Mouse (Mus musculus): ENCODE data around the gene Mycbp2. TPM values are rescaled to one million over a fixed set of nuclear protein-coding genes. Genes with fewer than 3 reads are reported as not detected.
A peak's percentile ranks its signal among the peaks of the same experiment; 100 is the strongest.

Gene Mycbp2
- polyA plus RNA-seq, 1 experiment from 2014 or later = 11.2 TPM

DNA sequence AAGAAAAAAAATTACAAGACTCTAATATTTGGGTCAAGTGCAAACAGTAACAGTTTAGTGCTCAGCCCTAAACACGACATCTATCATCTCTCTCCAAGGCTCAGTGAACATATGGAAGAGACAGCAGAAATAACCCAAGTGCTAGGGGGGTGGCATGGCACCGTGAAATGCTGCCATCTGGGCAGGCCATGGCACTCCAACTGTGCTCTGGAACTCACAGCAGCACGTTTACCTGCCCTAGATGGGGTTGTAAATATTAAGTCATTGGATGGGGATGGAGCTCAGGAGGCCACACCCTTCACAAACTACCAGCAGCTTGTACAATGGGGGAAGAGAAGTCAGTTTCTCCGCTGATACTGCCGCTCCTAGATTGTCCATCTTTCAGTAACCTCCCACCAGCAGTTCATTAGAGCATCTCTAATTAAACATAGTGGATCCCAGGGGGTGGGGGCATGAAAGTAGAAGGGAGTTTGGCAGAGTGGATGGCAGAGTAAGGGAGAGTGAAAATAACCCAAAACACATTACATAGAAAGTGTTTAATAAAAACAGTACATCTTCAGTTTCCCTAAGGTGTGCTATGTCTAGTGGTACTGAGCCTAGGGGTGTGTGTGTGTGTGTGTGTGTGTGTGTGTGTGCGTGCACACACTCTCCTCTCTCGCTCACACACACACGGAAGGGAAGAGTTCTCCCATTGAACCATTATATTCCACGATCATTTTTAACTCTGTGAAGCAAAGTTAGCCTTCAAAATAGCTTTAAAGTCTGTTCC lies 267.2 kb downstream of the Mycbp2 start:
- Histone ChIP-seq H3K27ac (no peak overlapping the region), H3K27me3 (replicated peaks) (no peaks in the 10 kb centered on the region)

DNA sequence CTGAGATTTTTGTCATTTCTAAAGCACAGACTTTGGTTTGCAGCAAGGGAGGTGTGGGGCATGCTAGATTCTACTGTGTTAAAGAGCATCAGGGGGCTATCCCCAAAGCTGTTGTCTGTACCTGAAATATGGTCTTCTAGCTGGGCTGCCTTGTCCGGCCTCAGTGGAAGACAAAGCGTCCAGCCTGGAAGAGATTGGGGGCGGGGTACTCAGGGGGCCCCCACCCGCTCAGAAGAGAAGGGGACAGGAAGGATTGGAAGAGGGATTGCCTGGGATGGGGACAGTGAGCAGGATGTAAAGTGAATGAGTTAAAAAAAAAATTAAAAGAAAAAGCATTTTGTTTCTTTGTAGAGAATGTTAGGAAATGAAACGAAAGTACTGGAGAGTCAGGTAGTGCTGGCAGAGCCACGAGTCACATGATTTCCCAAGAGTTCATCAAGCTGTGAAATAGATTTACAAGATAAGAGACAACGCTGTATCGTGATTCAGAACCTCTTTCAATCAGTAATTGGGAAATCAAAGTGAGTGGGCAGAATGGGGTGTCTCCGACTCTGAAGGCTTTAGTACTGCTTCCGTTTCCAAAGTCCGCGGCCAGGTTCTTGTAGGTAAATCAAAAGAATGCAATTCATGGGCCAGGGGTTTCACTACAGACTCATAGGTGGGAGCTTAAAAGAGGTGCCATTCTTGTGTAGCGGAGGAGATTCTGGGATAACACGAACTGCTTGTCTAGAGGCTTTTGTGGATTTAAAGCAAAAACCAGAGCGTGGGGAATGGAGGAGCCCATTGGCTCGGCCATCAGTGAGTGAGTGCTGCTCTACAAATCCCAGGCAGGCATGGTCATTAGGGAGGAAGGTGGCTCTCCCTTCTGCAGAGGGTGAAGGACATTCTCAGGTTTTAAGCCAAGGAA lies 268.4 kb downstream of the Mycbp2 start:
- H3K4me2 ChIP-seq = no peak overlapping the region
- H3K27me3 ChIP-seq (replicated peaks) = no peaks in the 10 kb centered on the region
- H3K9me3 ChIP-seq (replicated peaks) = no peaks in the 10 kb centered on the region
- no peak overlapping the region for H3K27ac ChIP-seq
- no peak overlapping the region for H3K9ac ChIP-seq
- WGBS (ENCODE audit: insufficient replicate concordance) = 80% methylated on average over 16 of the region's 16 CpGs
- no peak overlapping the region for H3K4me3 ChIP-seq
- peaks cover 82% of the 10 kb centered on the region for H3K36me3 ChIP-seq
- no peak for ATAC-seq
- H3K4me1 ChIP-seq = peaks cover 13% of the 10 kb centered on the region

More for the DNA sequence above, 267.2 kb downstream of the Mycbp2 start:
- ATAC-seq = no peak
- H3K9ac ChIP-seq = no peak overlapping the region
- WGBS (ENCODE audit: insufficient replicate concordance) = 79% methylated on average over 9 of the region's 9 CpGs
- peaks cover 76% of the 10 kb centered on the region for H3K36me3 ChIP-seq
- H3K4me1 ChIP-seq = peaks cover 13% of the 10 kb centered on the region
- H3K4me2 ChIP-seq = no peak overlapping the region
- H3K4me3 ChIP-seq = no peak overlapping the region
- H3K9me3 ChIP-seq (replicated peaks) = no peaks in the 10 kb centered on the region

DNA sequence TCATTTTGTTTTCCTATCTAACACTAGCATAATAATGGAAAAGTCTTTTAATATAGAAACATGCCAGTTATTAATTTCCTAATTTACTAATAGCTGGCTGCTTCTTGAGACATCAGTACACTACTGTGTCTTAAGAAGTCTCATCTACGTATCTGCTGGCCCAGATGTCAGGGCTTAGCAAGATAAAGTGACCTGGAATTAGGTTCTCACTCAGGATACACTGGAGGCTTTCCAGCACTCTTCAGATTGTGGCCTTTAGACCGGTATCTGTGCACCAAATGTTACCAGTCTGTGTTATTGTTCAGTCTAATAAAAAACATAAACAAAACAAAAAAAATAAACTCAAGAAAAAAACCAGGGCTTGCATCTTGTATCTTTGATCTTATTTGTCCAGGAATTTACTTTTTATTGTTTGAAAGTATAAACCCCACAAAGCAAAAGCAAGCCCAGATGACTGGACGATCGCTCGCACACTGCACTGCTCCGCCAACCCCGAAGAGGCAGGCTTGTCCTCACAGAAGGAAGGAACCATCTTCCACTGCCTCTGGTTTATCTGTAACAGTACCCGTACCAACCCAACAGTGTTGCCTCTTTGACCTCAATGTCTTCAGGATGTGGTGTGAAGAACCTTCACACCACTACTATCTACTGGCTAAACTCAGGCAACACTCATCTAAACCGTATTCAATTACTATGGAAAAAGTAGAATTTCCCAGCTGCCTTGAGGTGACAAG lies 269.2 kb downstream of the Mycbp2 start:
- H3K27ac ChIP-seq = no peak overlapping the region
- no peak overlapping the region for H3K9ac ChIP-seq
- peaks cover 82% of the 10 kb centered on the region for H3K36me3 ChIP-seq
- WGBS (ENCODE audit: insufficient replicate concordance) = 82% methylated on average over 9 of the region's 9 CpGs
- H3K4me3 ChIP-seq = no peak overlapping the region
- no peaks in the 10 kb centered on the region for H3K27me3 ChIP-seq (replicated peaks)
- peaks cover 13% of the 10 kb centered on the region for H3K4me1 ChIP-seq
- no peaks in the 10 kb centered on the region for H3K9me3 ChIP-seq (replicated peaks)
- no peak overlapping the region for H3K4me2 ChIP-seq
- peak; percentile 69 for ATAC-seq

DNA sequence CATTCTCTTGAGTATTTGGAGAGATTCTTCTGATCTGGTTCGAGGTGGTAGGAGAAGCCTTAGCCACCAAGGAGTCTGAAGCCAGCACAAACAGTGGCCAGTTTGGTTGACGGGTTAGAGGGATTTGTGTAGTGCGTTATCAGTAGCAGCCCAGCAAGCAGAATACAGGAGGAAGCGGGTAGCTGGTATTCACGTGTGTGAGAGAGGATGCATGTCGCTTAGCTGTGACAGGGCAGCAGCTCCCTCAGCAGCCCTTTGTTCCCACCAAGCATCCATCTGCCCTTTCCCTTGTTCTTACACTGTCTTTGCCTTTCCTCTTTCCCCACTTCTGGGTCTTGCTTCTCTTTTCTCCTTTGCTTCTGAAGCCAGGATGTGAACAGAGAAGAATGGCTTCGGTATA lies 271.4 kb downstream of the Mycbp2 start:
- no peak for ATAC-seq
- Histone ChIP-seq H3K27ac (no peak overlapping the region), H3K27me3 (replicated peaks) (no peaks in the 10 kb centered on the region), H3K9me3 (replicated peaks) (no peaks in the 10 kb centered on the region), H3K4me1 (peaks cover 24% of the 10 kb centered on the region), H3K4me2 (no peak overlapping the region), H3K36me3 (peaks cover 82% of the 10 kb centered on the region), H3K9ac (no peak overlapping the region), H3K4me3 (no peak overlapping the region)
- 47% methylated on average over 7 of the region's 7 CpGs for WGBS (ENCODE audit: insufficient replicate concordance)

DNA sequence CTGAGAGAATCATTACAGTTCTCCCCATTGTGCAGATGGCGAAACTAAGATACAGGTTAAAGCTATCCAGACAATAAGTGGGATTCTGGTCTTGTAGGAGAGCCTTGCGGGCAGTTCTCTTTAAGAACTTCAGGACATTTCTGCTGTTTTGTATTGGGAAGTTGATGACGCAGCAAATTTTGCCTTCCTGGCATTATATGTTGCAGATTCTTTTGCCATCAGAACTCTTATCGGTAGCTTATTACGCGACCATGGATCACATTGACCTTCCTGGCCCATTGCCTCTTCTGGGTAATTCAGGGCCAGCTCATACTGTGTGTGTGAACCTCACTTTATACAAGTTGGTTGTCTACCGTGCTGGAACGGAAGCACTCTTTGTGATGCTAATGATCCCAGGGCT lies 272.8 kb downstream of the Mycbp2 start:
- H3K4me3 ChIP-seq = no peak overlapping the region
- H3K27ac ChIP-seq = no peak overlapping the region
- no peaks in the 10 kb centered on the region for H3K27me3 ChIP-seq (replicated peaks)
- no peak overlapping the region for H3K4me2 ChIP-seq
- peaks cover 33% of the 10 kb centered on the region for H3K4me1 ChIP-seq
- H3K9me3 ChIP-seq (replicated peaks) = no peaks in the 10 kb centered on the region
- WGBS (ENCODE audit: insufficient replicate concordance) = 90% methylated on average over 8 of the region's 8 CpGs
- no peak for ATAC-seq
- H3K9ac ChIP-seq = no peak overlapping the region
- peaks cover 71% of the 10 kb centered on the region for H3K36me3 ChIP-seq

DNA sequence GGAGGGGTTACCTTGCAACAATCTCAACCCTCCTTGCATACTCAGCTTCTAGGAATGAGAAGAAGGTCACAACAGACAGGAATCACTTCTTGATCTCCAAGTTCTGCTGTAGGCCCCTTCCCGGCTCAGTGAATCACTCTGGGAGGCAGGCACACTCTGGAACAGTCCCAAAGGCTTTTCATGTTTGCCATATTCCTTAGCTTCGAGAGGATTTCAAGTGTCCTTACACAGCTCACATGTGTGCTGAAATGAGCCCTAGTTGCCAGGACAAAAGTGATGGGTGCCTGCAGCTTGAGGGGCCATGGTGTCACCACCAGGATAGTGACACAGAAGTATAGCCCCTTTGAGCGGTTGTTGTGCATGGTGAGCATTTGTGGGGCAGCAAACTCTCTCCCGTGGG lies 273.9 kb downstream of the Mycbp2 start:
- H3K4me1 ChIP-seq = peaks cover 33% of the 10 kb centered on the region
- no peaks in the 10 kb centered on the region for H3K27me3 ChIP-seq (replicated peaks)
- H3K9ac ChIP-seq = no peak overlapping the region
- 83% methylated on average over 4 of the region's 4 CpGs for WGBS (ENCODE audit: insufficient replicate concordance)
- no peak overlapping the region for H3K4me2 ChIP-seq
- no peaks in the 10 kb centered on the region for H3K9me3 ChIP-seq (replicated peaks)
- no peak for ATAC-seq
- peaks cover 60% of the 10 kb centered on the region for H3K36me3 ChIP-seq
- H3K27ac ChIP-seq = no peak overlapping the region
- H3K4me3 ChIP-seq = no peak overlapping the region

DNA sequence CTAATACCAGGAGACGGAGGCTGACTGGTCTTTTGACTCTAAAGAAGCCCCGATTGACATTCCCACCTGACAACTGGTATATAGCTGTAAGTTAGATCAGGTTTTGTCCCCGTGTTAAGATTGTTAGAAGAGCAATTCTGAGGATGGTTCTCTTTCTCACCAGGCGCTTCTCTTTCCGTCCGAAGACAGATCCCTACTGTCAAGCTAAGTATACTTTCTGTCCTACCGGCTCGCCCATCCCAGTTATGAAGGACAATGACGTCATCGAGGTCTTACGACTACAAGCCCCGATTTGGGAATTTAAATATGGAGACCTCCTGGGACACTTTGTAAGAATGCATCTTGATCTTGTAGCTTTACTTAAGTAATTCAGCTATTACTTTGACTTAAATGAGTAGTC lies 275.1 kb downstream of the Mycbp2 start:
- H3K4me1 ChIP-seq = peaks cover 28% of the 10 kb centered on the region
- H3K4me2 ChIP-seq = peak overlapping the region; percentile 94
- H3K4me3 ChIP-seq = peak overlapping the region; percentile 75
- no peaks in the 10 kb centered on the region for H3K27me3 ChIP-seq (replicated peaks)
- ATAC-seq = no peak
- peaks cover 48% of the 10 kb centered on the region for H3K36me3 ChIP-seq
- H3K9me3 ChIP-seq (replicated peaks) = no peaks in the 10 kb centered on the region
- H3K27ac ChIP-seq = no peak overlapping the region
- 87% methylated on average over 12 of the region's 12 CpGs for WGBS (ENCODE audit: insufficient replicate concordance)
- peak overlapping the region; percentile 82; the same call in 1 of the 2 replicates for H3K9ac ChIP-seq

DNA sequence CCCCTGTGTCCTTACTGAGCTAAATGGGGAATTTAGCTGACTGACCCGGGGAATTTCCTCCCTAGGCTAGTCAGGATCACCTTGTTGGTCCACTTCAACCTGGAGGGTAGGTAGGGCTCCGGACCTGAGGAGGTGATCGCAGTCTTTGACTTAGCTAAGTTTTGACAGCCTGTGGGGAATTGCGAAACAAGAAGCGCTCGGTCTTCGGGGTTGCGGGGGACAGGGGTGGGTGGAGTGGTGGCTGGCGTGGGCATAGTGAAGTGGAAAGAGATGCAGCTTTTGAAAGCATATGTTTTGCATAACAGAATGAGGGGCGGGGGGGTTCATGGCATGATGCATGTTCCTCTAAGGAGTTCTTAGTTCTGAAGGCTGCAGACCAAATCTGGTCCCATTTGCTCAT lies 275.8 kb downstream of the Mycbp2 start:
- ATAC-seq = no peak
- Histone ChIP-seq H3K4me3 (peak overlapping the region; percentile 75), H3K9ac (peak overlapping the region; percentile 82), H3K27me3 (replicated peaks) (no peaks in the 10 kb centered on the region), H3K36me3 (peaks cover 41% of the 10 kb centered on the region), H3K27ac (peak overlapping the region; percentile 97), H3K4me2 (peak overlapping the region; percentile 94), H3K4me1 (peaks cover 28% of the 10 kb centered on the region), H3K9me3 (replicated peaks) (no peaks in the 10 kb centered on the region)
- WGBS (ENCODE audit: insufficient replicate concordance) = 2% methylated on average over 10 of the region's 10 CpGs

DNA sequence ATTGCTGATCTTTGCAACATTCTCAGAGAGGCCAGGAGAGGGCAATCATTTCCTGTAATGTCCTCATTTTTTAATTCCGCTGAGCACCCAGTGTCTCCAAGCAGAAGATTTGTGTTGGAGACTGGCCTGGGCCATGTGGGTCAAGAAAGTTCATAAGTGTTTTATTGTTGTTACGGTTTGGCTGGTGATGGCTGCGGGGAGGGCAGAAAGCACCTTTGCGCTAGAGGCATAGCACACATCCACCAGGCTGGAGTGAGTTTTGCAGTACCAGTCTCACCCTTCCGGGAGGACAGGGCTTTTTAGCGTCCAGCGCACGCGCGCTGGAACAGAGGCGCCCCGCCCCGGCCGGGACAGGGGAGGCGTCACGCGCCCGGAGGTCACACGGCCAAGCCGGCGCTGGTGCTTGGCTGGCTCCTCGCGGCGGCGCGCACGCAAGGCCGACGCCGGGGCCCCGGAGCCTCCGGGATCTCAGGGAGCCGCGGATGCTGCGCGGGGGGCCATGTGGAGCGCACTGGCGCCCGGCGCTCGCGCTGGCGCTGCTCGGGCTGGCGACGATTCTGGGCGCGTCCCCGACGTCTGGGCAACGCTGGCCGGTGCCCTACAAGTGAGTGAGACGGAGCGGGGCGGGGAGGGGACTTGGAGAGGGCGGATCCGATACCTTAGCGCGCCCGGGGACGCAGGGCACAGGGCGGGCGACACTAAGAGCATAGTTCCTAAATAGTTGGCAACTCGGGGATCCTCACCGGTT lies 276.6 kb downstream of the Mycbp2 start, which contains the start of gene Cln5:
Gene Cln5 (plus strand): TSS at position 353 of the 748 bp plus-strand sequence.
- Histone ChIP-seq H3K27ac (peak within 1 kb of the TSS; percentile 97), H3K4me3 (peak within 1 kb of the TSS; percentile 75), H3K36me3 (peaks cover 33% of the 10 kb centered on the region), H3K4me2 (peak within 1 kb of the TSS; percentile 94), H3K4me1 (peaks cover 27% of the 10 kb centered on the region), H3K9ac (peak within 1 kb of the TSS; percentile 82), H3K27me3 (replicated peaks) (no peaks in the 10 kb centered on the region), H3K9me3 (replicated peaks) (no peaks in the 10 kb centered on the region)
- under 1% methylated on average over 65 of the region's 65 CpGs for WGBS (ENCODE audit: insufficient replicate concordance)
- peak; percentile 97 for ATAC-seq

DNA sequence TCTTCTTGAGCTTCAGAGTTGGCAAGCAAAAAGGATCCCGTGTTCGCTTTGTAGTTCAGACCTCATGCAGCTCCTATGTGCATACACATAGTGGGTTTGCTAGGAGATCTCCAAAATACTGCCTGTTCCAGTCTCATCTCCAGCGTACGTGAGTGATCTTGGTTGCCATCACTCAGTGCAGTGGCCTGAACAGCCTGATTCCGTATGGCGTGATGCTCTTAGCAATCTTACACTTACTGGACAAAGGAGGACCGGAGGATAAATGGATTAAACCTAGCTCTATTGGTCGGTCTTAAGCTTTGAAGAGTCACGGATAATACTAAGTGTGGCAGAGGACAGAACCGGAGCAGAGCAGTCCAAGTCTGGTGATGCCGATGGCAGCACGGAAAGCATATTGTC lies 277.1 kb downstream of the Mycbp2 start:
- Histone ChIP-seq H3K27ac (peak overlapping the region; percentile 97), H3K4me3 (peak overlapping the region; percentile 75), H3K27me3 (replicated peaks) (no peaks in the 10 kb centered on the region), H3K9me3 (replicated peaks) (no peaks in the 10 kb centered on the region), H3K4me2 (peak overlapping the region; percentile 94), H3K4me1 (peaks cover 24% of the 10 kb centered on the region), H3K9ac (peak overlapping the region; percentile 82), H3K36me3 (peaks cover 28% of the 10 kb centered on the region)
- no peak; the same call in 1 of the 2 replicates for ATAC-seq
- WGBS (ENCODE audit: insufficient replicate concordance) = 27% methylated on average over 12 of the region's 12 CpGs
